Mouse (Mus musculus): ENCODE data around the gene Adcy1. TPM values are rescaled to one million over a fixed set of nuclear protein-coding genes. Genes with fewer than 3 reads are reported as not detected.

The Adcy1 gene
- polyA plus RNA-seq, 1 experiment from 2014 or later, result 1.4 TPM

GRCm38 (mm10) chr11:7081893-7082292 is 18.6 kb downstream of the Adcy1 start:
- WGBS, result 77% methylated on average over 1 of the region's 1 CpGs
- Histone ChIP-seq H3K4me1 (replicated peaks) (no peaks in the 10 kb centered on the region), H3K4me3 (no peak overlapping the region), H3K9me3 (no peaks in the 10 kb centered on the region), H3K27me3 (ENCODE audit: insufficient read depth, poor library complexity, severe bottlenecking) (no peaks in the 10 kb centered on the region), H3K27ac (no peak overlapping the region), H3K36me3 (no peaks in the 10 kb centered on the region)
- no peak for DNase-seq (ENCODE audit: low spot score)

GRCm38 (mm10) chr11:7083911-7084310 is 20.6 kb downstream of the Adcy1 start:
- H3K27ac ChIP-seq, result no peak overlapping the region
- H3K4me3 ChIP-seq, result no peak overlapping the region
- H3K36me3 ChIP-seq, result no peaks in the 10 kb centered on the region
- H3K27me3 ChIP-seq (ENCODE audit: insufficient read depth, poor library complexity, severe bottlenecking), result no peaks in the 10 kb centered on the region
- 93% methylated on average over 1 of the region's 1 CpGs for WGBS
- DNase-seq (ENCODE audit: low spot score), result no peak
- H3K9me3 ChIP-seq, result no peaks in the 10 kb centered on the region
- H3K4me1 ChIP-seq (replicated peaks), result no peaks in the 10 kb centered on the region

DNA sequence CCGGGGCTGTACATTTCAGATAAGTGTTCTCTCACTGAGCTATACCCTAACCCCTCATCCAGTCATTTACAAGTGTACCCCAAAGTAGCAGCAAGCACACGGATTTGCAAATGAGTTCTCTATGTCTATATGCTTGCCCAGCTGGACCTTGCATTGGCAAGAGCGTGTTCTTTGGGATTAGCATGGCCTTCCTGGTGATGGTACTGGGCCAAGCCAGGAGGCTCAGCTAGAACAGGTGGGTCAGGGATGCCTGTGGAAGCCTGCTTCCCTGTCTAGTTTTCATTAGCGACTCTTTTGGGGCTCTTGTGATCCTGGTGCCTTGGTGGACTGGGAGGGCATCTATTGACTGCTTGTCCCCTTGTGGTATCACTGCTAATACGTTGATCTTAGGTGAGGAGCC is 21.9 kb downstream of the Adcy1 start:
- WGBS, result 83% methylated on average over 5 of the region's 5 CpGs
- H3K9me3 ChIP-seq, result no peaks in the 10 kb centered on the region
- H3K36me3 ChIP-seq, result no peaks in the 10 kb centered on the region
- DNase-seq (ENCODE audit: low spot score), result no peak
- no peaks in the 10 kb centered on the region for H3K27me3 ChIP-seq (ENCODE audit: insufficient read depth, poor library complexity, severe bottlenecking)
- H3K4me1 ChIP-seq (replicated peaks), result no peaks in the 10 kb centered on the region
- H3K27ac ChIP-seq, result no peak overlapping the region
- H3K4me3 ChIP-seq, result no peak overlapping the region

- H3K4me1 ChIP-seq (replicated peaks), result no peaks in the 10 kb centered on the region
- H3K4me3 ChIP-seq, result no peak overlapping the region
- no peak for DNase-seq (ENCODE audit: low spot score)
- H3K9me3 ChIP-seq, result peaks cover 8% of the 10 kb centered on the region
- 95% methylated on average over 5 of the region's 5 CpGs for WGBS
- H3K27ac ChIP-seq, result no peak overlapping the region
- no peaks in the 10 kb centered on the region for H3K36me3 ChIP-seq
- no peaks in the 10 kb centered on the region for H3K27me3 ChIP-seq (ENCODE audit: insufficient read depth, poor library complexity, severe bottlenecking)
These were observed 27.8 kb downstream of the Adcy1 start for GRCm38 (mm10) chr11:7091120-7091519.

- Histone ChIP-seq H3K4me1 (replicated peaks) (peaks cover 5% of the 10 kb centered on the region), H3K4me3 (no peak overlapping the region), H3K27me3 (ENCODE audit: insufficient read depth, poor library complexity, severe bottlenecking) (no peaks in the 10 kb centered on the region), H3K9me3 (peaks cover 8% of the 10 kb centered on the region), H3K36me3 (no peaks in the 10 kb centered on the region), H3K27ac (no peak overlapping the region)
- DNase-seq (ENCODE audit: low spot score), result no peak
- 96% methylated on average over 6 of the region's 6 CpGs for WGBS
These were observed 31.6 kb downstream of the Adcy1 start for GRCm38 (mm10) chr11:7094844-7095243.

- peaks cover 35% of the 10 kb centered on the region for H3K4me1 ChIP-seq (replicated peaks)
- no peak overlapping the region for H3K4me3 ChIP-seq
- H3K36me3 ChIP-seq, result no peaks in the 10 kb centered on the region
- 75% methylated on average over 6 of the region's 6 CpGs for WGBS
- no peaks in the 10 kb centered on the region for H3K9me3 ChIP-seq
- no peak for DNase-seq (ENCODE audit: low spot score)
- H3K27ac ChIP-seq, result peak overlapping the region; percentile 63
- H3K27me3 ChIP-seq (ENCODE audit: insufficient read depth, poor library complexity, severe bottlenecking), result no peaks in the 10 kb centered on the region
These were observed 38.4 kb downstream of the Adcy1 start for GRCm38 (mm10) chr11:7101674-7102073.

DNA sequence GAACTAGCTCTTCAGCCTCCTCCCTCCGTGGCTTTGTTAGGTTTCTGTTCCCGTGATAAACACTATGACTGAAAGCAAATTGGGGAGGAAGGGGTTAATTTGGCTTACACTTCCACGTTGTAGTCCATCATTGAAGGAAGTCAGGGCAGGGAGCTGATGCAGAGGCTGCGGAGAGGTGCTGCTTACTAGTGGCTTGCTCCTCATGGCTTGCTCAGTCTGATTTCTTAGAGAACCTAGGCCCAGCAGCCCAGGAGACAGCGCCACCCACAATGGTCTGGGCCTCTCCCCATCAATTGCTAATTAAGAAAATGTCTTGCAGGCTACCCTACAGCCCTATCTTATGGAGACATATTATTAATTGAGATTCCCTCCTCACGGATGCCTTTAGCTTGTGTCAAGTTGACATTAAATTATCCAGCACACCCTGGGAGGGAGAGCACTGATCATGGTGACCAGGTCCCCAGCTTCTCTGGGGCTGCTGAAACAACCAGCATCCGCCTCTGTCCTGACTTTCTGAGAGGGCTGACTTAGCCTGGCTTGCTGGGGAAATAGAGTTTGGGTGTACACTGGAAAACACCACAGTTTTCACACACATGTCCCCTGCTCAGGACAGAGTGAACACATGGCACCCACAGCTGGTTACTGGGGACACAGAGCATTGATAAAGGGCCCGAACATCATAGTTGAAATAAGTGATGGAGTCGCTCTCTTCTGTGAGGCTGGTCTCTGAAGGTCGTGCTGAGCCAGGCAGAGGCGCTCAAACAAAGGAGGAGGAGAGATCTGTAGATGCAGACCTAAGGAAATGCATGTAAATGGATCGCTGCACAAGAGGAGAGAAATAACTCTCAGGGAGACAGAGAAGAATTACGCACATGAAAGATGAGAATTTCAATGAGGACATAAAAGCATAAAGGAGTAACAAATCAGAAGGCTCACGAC is 39.2 kb downstream of the Adcy1 start:
- H3K27me3 ChIP-seq (ENCODE audit: insufficient read depth, poor library complexity, severe bottlenecking), result no peaks in the 10 kb centered on the region
- H3K27ac ChIP-seq, result peak overlapping the region; percentile 71
- DNase-seq (ENCODE audit: low spot score), result no peak
- H3K9me3 ChIP-seq, result no peaks in the 10 kb centered on the region
- WGBS, result 65% methylated on average over 14 of the region's 14 CpGs
- peaks cover 35% of the 10 kb centered on the region for H3K4me1 ChIP-seq (replicated peaks)
- no peak overlapping the region for H3K4me3 ChIP-seq
- H3K36me3 ChIP-seq, result no peaks in the 10 kb centered on the region

- H3K27me3 ChIP-seq (ENCODE audit: insufficient read depth, poor library complexity, severe bottlenecking), result no peaks in the 10 kb centered on the region
- no peak for DNase-seq (ENCODE audit: low spot score)
- no peak overlapping the region for H3K4me3 ChIP-seq
- no peaks in the 10 kb centered on the region for H3K36me3 ChIP-seq
- no peaks in the 10 kb centered on the region for H3K9me3 ChIP-seq
- H3K4me1 ChIP-seq (replicated peaks), result peaks cover 25% of the 10 kb centered on the region
- WGBS, result 93% methylated on average over 8 of the region's 8 CpGs
- no peak overlapping the region for H3K27ac ChIP-seq
These were observed 42.0 kb downstream of the Adcy1 start for GRCm38 (mm10) chr11:7105337-7105736.

GRCm38 (mm10) chr11:7109131-7109530 is 45.8 kb downstream of the Adcy1 start:
- DNase-seq (ENCODE audit: low spot score), result no peak
- H3K27me3 ChIP-seq (ENCODE audit: insufficient read depth, poor library complexity, severe bottlenecking), result no peaks in the 10 kb centered on the region
- no peak overlapping the region; the same call in 1 of the 2 replicates for H3K27ac ChIP-seq
- no peaks in the 10 kb centered on the region for H3K9me3 ChIP-seq
- 89% methylated on average over 4 of the region's 4 CpGs for WGBS
- H3K4me3 ChIP-seq, result no peak overlapping the region
- no peaks in the 10 kb centered on the region for H3K36me3 ChIP-seq
- H3K4me1 ChIP-seq (replicated peaks), result peaks cover 9% of the 10 kb centered on the region; the same call in 1 of the 2 replicates

DNA sequence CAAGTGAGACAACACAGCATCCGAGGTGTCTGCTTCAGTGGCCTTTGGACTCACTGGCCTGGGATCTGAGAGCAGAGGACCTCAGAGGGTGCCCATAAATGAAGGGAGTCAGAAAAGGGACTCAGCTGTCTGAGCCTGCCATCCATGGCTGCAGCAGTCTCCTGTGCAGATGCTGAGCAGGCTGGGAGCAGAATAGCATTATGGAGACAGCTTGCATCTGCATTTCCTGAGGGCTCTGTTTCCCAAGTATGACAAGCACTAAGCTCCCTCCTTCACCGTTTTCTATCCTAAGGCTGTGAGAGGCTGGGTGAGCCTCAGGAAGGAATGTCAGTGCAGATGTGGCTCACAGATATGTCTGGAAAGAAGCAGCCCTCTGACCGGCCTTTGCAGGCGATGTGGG is 49.8 kb downstream of the Adcy1 start:
- H3K4me3 ChIP-seq, result no peak overlapping the region
- no peaks in the 10 kb centered on the region for H3K9me3 ChIP-seq
- no peaks in the 10 kb centered on the region for H3K36me3 ChIP-seq
- DNase-seq (ENCODE audit: low spot score), result no peak
- 77% methylated on average over 4 of the region's 4 CpGs for WGBS
- H3K4me1 ChIP-seq (replicated peaks), result peaks cover 12% of the 10 kb centered on the region; the same call in 1 of the 2 replicates
- no peak overlapping the region for H3K27ac ChIP-seq
- no peaks in the 10 kb centered on the region for H3K27me3 ChIP-seq (ENCODE audit: insufficient read depth, poor library complexity, severe bottlenecking)

GRCm38 (mm10) chr11:7113687-7114086 is 50.4 kb downstream of the Adcy1 start:
- no peak for DNase-seq (ENCODE audit: low spot score)
- H3K27ac ChIP-seq, result peak overlapping the region; percentile 16; the same call in 1 of the 2 replicates
- H3K4me3 ChIP-seq, result no peak overlapping the region
- peaks cover 12% of the 10 kb centered on the region; the same call in 1 of the 2 replicates for H3K4me1 ChIP-seq (replicated peaks)
- H3K36me3 ChIP-seq, result no peaks in the 10 kb centered on the region
- 71% methylated on average over 6 of the region's 6 CpGs for WGBS
- no peaks in the 10 kb centered on the region for H3K9me3 ChIP-seq
- H3K27me3 ChIP-seq (ENCODE audit: insufficient read depth, poor library complexity, severe bottlenecking), result no peaks in the 10 kb centered on the region

DNA sequence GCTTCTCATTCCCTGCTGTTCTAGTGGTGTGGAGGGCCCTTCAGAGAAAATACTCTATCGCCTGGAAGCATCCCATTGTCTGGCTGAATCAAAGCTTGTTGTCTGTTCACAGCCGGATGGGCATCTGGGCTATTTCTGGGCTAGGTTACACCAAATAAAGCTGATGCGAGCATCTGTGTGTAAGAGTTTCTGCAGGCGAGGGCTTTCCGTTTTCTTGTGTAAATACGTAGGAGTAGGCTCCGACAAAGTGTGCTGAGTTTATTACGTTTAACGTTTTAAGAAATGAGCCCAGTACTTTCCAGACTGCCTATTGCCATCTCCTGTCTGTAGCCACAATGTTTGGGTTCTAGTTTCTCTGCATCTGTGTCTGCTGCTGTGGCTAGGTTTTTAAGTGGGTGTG is 51.0 kb downstream of the Adcy1 start:
- DNase-seq (ENCODE audit: low spot score), result no peak
- 68% methylated on average over 9 of the region's 9 CpGs for WGBS

DNA sequence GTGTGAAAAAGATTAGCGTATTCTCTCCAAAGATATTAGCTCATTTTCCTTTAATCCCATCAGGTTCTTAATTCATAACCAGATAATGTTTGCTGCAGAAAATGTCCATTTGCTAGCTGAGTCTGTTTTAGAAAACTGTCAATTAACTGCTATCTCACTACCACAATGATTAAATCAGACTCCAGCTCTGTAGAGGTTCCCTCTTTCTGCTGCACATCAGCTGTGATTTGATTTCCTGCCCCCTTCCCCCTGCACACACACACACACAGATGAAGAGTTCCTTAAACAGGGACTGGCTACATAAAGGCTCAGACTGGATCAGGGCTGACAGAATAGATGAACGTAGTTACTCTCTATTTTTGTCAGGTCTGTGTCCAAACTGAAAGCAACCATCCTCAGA is 53.4 kb downstream of the Adcy1 start:
- Histone ChIP-seq H3K36me3 (no peaks in the 10 kb centered on the region), H3K4me1 (replicated peaks) (peaks cover 12% of the 10 kb centered on the region; the same call in 1 of the 2 replicates), H3K27me3 (ENCODE audit: insufficient read depth, poor library complexity, severe bottlenecking) (no peaks in the 10 kb centered on the region), H3K27ac (no peak overlapping the region), H3K9me3 (no peaks in the 10 kb centered on the region), H3K4me3 (no peak overlapping the region)
- DNase-seq (ENCODE audit: low spot score), result no peak
- WGBS, result 86% methylated on average over 2 of the region's 2 CpGs

More for the DNA sequence above, 51.0 kb downstream of the Adcy1 start:
- Histone ChIP-seq H3K4me1 (replicated peaks) (peaks cover 12% of the 10 kb centered on the region; the same call in 1 of the 2 replicates), H3K36me3 (no peaks in the 10 kb centered on the region), H3K4me3 (no peak overlapping the region), H3K27ac (no peak overlapping the region; the same call in 1 of the 2 replicates), H3K27me3 (ENCODE audit: insufficient read depth, poor library complexity, severe bottlenecking) (no peaks in the 10 kb centered on the region), H3K9me3 (no peaks in the 10 kb centered on the region)
